Mouse (Mus musculus): ENCODE data around the gene Sesn1.

- TF ChIP-seq CTCF (IDR thresholded peaks at IDR 0.05; ENCODE audit: insufficient read depth, low read length) (no peak), POLR2A (IDR thresholded peaks at IDR 0.05; ENCODE audit: borderline replicate concordance, extremely low read depth, low read depth, low read length) (no peak)
Observed at GRCm38 (mm10) chr10:41883741-41884575, 74.2 kb downstream of the Sesn1 start.

All from lung, adult 2 months (tissue).